Mouse (Mus musculus): ENCODE measurements at regions not wholly inside any gene's neighbourhood (a gene's known extent, or its start where the extent isn't known, plus 50 kb on each side); places are given as distances from the start of the nearest gene placed in this dataset.

DNA sequence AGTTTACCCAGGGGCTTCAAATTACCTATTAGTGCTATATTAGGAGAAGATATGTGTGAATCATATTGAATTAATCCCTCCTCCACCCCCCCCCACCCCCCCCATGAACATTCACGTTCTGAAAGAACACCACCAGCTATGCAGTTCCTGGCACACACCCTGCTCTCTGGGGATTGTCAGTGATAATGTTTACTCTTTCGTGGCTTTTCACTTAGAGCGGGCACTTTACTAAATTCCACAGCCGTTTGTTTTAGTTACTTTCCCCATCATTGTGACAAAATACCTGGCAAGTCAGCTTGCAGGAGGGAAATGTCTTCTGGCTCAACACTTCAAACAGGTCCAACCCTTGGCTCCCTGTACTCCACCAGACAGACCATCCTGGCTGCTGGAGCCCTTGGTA lies 359.0 kb downstream of the Rps15a start:
- ATAC-seq (replicated peaks in 1 of 2; ENCODE audit: insufficient read depth in 1 of 2, low FRiP score in 2 of 2, low TSS enrichment in 1 of 2, low read depth in 1 of 2, poor library complexity in 2 of 2, severe bottlenecking in 2 of 2) = no peak

DNA sequence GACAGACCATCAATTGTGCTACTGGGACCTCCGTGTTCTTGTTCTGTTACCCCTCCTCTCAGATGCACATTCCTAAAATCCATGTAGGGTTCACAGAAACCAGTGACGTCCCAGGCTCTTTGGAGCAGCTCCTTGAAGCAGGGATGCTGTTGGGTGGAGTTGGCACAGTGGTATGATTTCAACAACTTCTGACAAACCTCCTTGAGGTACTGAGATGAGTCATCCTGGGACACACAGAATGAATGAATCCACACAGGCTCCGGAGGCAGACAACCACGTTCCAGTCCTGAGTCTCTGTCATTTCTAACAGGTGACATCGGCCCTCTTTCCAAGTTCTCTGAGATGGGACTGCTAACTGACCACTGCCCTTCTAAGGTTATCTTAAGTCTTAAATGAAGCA lies 360.2 kb downstream of the Rps15a start:
- ATAC-seq (replicated peaks in 1 of 2; ENCODE audit: insufficient read depth in 1 of 2, low FRiP score in 2 of 2, low TSS enrichment in 1 of 2, low read depth in 1 of 2, poor library complexity in 2 of 2, severe bottlenecking in 2 of 2) = no peak

DNA sequence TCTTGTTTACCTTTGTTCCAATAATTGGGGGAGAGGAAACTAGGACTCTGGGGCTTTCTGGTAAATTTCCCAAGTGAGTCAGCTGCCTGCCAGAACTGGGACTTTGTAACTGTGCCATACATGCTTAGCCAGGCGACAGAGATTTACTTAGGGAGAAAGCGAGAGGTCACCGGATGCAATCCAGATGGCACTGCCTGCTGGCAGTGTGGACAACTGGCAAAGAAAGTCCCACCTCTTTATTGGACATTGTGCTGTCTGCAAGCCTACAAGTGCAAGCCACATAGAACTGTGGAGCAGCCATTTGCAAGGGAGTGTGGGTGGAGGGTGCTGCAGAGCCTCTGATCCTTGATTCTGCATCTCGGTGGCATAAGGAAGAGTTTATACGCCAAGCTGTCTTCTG lies 362.7 kb downstream of the Rps15a start:
- ATAC-seq (replicated peaks in 1 of 2; ENCODE audit: insufficient read depth in 1 of 2, low FRiP score in 2 of 2, low TSS enrichment in 1 of 2, low read depth in 1 of 2, poor library complexity in 2 of 2, severe bottlenecking in 2 of 2) = no peak

DNA sequence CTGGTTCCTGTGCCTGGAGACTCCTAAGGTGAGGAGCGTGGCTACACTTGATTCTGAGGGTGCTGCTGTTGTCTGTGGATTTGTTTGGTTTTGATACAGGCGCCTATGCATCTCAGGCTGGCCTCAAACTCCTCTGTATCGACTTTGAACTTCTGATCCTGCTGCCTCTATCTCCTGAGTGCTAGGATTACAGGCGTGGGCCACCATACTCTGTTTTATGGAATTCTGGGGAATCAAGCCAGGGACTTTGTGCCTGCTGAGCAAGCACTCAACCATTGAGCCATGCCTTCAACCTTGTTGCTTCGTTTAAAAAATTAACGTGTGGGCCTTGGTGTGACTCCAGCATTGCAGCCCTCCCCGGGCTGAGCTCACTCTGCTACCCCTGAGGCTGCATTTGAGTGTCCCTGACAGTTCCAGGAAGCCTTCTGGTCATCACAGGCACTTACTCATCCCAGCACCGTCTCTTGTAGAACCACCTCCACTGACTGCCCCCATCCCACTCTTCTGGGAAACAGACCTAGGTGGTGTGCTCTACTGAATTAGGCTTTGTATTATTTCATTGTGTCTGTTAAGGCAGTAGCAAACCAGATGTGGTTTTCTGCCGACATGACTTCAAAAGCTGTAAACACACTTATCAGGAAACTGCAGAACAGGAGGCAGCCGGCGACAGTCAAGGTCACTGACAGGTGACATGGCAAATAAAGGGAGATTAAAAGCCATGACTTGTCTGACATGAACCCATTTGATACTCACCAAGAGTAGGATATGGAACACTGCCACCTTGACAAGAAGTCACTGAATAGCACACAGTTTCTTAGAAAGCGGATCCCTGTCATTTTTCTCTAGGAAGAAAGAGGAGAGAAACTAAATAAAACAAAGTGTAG lies 363.4 kb downstream of the Rps15a start:
- ATAC-seq (replicated peaks in 1 of 2; ENCODE audit: insufficient read depth in 1 of 2, low FRiP score in 2 of 2, low TSS enrichment in 1 of 2, low read depth in 1 of 2, poor library complexity in 2 of 2, severe bottlenecking in 2 of 2) = peak; percentile 71 to 74

DNA sequence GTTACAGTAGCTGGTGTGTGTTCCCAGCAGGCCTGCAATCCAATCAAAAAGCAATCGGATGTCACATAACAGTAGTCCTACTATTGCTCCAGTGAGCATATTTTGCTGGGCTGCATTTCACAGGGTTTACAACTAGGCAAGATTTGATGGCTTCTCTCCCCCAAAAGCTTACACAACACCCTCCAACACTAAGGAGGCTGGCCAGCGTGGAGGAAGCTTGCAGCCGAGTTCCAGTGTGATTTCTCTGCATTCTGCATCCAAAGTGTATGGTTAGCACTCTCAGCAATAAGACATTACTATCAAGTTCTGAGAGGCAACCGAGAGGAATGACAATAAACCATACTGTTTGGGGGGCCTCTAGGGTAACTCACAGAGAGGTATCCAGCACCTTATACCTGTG lies 367.2 kb downstream of the Xylt1 start:
- ATAC-seq (replicated peaks in 1 of 2; ENCODE audit: insufficient read depth in 1 of 2, low FRiP score in 2 of 2, low TSS enrichment in 1 of 2, low read depth in 1 of 2, poor library complexity in 2 of 2, severe bottlenecking in 2 of 2) = no peak

DNA sequence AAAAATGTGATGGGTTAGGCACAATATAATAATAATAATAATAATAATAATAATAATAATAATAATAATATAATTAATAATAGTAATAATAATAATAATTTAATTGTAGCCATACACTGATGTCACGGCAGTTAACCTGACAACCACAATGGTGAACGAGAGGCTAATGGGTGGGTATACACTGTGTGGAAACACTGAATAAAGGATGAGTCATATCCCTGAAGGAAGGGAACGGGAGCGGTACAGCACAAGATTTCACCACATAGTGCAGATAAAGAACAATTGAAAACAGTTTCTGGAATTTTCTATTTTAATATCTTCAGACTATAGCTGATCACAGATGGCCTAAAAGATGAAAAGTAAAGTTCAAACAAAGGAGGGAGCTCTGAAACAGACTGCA lies 365.6 kb downstream of the Xylt1 start:
- no peak for ATAC-seq (replicated peaks in 1 of 2; ENCODE audit: insufficient read depth in 1 of 2, low FRiP score in 2 of 2, low TSS enrichment in 1 of 2, low read depth in 1 of 2, poor library complexity in 2 of 2, severe bottlenecking in 2 of 2)

DNA sequence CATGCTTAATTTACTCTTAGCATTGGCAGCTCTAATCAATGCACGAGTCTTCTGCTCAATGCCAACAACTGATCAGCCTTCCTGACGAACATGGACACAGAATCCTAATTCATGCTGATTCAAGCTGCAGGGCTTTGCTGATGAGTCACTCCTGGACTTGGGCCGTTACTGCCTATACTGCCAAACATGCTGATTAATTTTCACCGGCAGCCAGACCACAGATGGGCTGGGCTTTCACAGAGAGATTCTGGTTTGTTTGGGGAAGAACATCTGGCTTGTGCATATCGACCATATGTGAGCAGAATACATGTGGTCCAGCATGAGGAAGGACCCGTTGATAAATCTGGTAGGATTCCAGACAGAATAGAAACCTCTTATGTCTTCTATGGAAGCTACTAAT lies 358.9 kb downstream of the Xylt1 start:
- ATAC-seq (replicated peaks in 1 of 2; ENCODE audit: insufficient read depth in 1 of 2, low FRiP score in 2 of 2, low TSS enrichment in 1 of 2, low read depth in 1 of 2, poor library complexity in 2 of 2, severe bottlenecking in 2 of 2) = peak; percentile 95 to 98

DNA sequence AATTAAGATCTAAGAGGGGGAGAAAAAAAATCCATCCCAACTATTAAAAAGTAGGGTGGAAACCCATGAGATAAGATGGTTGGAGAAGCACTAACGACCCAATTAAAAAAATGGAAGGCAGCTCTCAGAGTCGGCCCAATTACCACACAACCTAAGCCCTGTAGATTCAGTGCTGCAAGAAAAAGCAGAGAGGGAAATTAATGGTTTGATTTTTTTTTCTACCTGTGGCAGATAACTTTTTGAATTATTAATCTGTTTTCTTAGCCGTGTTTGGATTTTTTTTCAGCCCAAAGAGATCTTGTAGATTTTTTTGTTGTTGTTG lies 354.9 kb downstream of the Xylt1 start:
- ATAC-seq (replicated peaks in 1 of 2; ENCODE audit: insufficient read depth in 1 of 2, low FRiP score in 2 of 2, low TSS enrichment in 1 of 2, low read depth in 1 of 2, poor library complexity in 2 of 2, severe bottlenecking in 2 of 2) = no peak

DNA sequence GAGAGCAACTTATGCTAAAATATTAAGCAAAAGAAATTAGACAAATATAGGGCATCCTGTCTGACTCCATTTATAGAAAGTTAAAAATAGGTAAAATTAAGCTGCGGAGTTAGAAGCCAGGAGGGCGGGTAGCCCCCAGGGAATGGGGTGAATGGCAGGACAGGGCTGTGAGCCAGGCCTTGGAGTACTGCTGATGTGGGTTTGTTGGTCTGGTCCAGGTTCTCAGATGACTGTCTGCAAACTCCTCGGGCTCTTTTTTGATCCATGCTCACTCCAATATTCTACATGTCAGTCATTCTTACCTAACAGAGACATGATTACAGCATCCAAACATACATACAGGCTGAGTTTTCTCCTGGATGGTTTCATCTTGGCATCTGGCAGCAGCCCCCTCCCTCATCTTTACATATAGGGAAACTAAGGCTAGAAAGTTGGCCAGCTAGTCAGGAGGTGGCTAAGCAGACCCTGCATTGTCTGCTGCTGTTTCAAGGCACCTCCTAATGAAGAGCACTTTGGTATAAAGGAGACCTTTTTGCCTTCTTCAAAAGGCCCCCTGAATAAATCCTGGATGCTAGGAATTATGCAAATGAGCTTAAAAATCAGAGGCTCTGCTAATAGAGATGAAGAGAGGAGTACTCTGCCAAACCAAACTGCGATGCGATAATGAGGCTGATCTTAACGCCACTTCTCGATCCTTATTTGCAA lies 354.4 kb downstream of the Xylt1 start:
- ATAC-seq (replicated peaks in 1 of 2; ENCODE audit: insufficient read depth in 1 of 2, low FRiP score in 2 of 2, low TSS enrichment in 1 of 2, low read depth in 1 of 2, poor library complexity in 2 of 2, severe bottlenecking in 2 of 2) = no peak

DNA sequence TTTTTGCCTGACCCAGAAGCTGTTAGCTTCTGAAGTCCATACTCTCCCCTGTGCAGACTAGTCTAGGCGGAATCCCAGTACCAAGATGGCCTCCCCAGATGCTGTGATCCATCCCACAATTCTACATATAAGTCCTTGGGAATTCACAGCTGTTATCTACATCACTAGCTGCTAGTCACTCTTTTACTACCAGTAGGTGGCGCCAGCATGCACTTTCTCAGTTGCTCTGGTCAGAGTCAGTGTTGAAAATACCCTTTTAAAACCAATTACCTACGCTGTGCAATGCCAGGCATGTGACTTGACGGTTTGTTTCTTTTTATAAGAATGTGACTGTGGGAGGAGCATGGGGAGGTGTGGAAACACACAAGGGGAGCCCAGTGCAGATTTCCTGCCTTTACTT lies 348.3 kb downstream of the Xylt1 start:
- no peak for ATAC-seq (replicated peaks in 1 of 2; ENCODE audit: insufficient read depth in 1 of 2, low FRiP score in 2 of 2, low TSS enrichment in 1 of 2, low read depth in 1 of 2, poor library complexity in 2 of 2, severe bottlenecking in 2 of 2)

Data from hematopoietic stem cell, adult 5-6 weeks (primary cell).